ENCODE assay signal across 20 mouse cellular contexts in the genomic region with DNA sequence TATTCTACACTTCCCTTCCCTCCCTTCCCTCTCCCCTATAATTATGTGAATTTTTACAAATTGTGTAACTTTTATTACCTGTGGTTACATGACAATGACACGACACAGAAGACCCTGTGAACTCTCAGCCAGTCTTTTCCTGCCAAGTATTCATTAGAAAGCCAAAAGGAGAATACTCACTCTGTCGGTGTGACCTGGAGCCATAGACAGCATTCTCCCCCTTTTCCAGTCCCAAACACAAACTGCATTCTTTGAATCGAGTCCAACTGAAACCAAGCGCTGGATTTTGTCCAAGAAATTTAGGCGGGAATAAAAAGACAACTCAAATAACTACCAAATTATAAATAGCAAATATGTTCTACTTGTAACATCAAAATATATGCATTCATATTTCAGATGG. TPM values are rescaled to one million over a fixed set of nuclear protein-coding genes. Genes with fewer than 3 reads are reported as not detected.
DNase-seq lines count a peak whose midpoint lies in the region; ATAC-seq and TF ChIP-seq lines count a peak whose summit lies in the region.
"Had no signal": no experiment of that assay in that cellular context is flagged by ENCODE, and none has a peak within 500 bp of the region (broad histone marks: within the 10 kb centered on the region; RNA-seq: fewer than 3 reads in every experiment).

No protein-coding gene starts in this region.

- H3K36me3 ChIP-seq in embryonic facial prominence, embryonic 14.5 days (ENCODE audit: control insufficient read depth, insufficient read depth, low read length) = no peaks in the 10 kb centered on the region
- H3K36me3 ChIP-seq in embryonic facial prominence, embryonic 10.5 days (replicated peaks) = no peaks in the 10 kb centered on the region
- H3K36me3 ChIP-seq in lung, embryonic 14.5 days (ENCODE audit: insufficient read depth) = no peaks in the 10 kb centered on the region
- H3K36me3 ChIP-seq: forebrain, embryonic 12.5 days; hindbrain, embryonic 13.5 days; kidney, embryonic 15.5 days; limb, embryonic 13.5 days; liver, embryonic 15.5 days had no signal

- peak; percentile 9 for DNase-seq in embryonic facial prominence, embryonic 14.5 days (ENCODE audit: low spot score)
- DNase-seq in embryonic facial prominence, embryonic 10.5 days (ENCODE audit: low spot score) = no peak
- DNase-seq in heart, postnatal 10 days = peak; percentile 17 to 34
- DNase-seq in heart, postnatal 25 days (ENCODE audit: low spot score) = no peak
- DNase-seq in lung, embryonic 14.5 days = peak; percentile 90
- DNase-seq in lung, postnatal 25 days (ENCODE audit: low spot score) = no peak
- DNase-seq in MN1 (ENCODE audit: low spot score) (peak; percentile 7), liver (no peak)
- DNase-seq: adrenal gland, adult 8-10 months; cerebellum, adult 2 months; cerebellum, postnatal 36 days; gastrocnemius, postnatal 10 days; lung, postnatal 4 days; right cerebral cortex, adult 18-20 months; thymus, postnatal 25 days had no signal

- intact Hi-C loops in heart, postnatal 10 days (cut with DNase I) = no loop called here
- intact Hi-C loops in heart, postnatal 25 days (cut with DNase I) = loop anchor here (2.0 kb wide), 1 partner anchor 207 kb away; no protein-coding TSS in a partner anchor

- H3K27ac ChIP-seq in embryonic facial prominence, embryonic 14.5 days (replicated peaks; ENCODE audit: low read depth, low read length) = no peak overlapping the region
- H3K27ac ChIP-seq in embryonic facial prominence, embryonic 10.5 days (replicated peaks) = no peak overlapping the region
- no peak overlapping the region for H3K27ac ChIP-seq in lung, embryonic 14.5 days (ENCODE audit: low read depth)
- H3K27ac ChIP-seq: forebrain, embryonic 12.5 days; hindbrain, embryonic 13.5 days; kidney, embryonic 15.5 days; limb, embryonic 13.5 days; liver, embryonic 15.5 days had no signal

- ATAC-seq in embryonic facial prominence, embryonic 14.5 days (ENCODE audit: low read depth) = no peak
- ATAC-seq in lung, embryonic 14.5 days (ENCODE audit: insufficient read depth) = peak; percentile 92

- H3K4me2 ChIP-seq in embryonic facial prominence, embryonic 14.5 days (ENCODE audit: low read depth, low read length) = no peak overlapping the region
- H3K4me2 ChIP-seq in lung, embryonic 14.5 days = no peak overlapping the region
- H3K4me2 ChIP-seq: forebrain, embryonic 12.5 days; hindbrain, embryonic 13.5 days; kidney, embryonic 15.5 days; limb, embryonic 13.5 days; liver, embryonic 15.5 days had no signal

- H3K27me3 ChIP-seq in embryonic facial prominence, embryonic 14.5 days (replicated peaks; ENCODE audit: control insufficient read depth, insufficient read depth, low read length) = no peaks in the 10 kb centered on the region
- H3K27me3 ChIP-seq in embryonic facial prominence, embryonic 10.5 days (replicated peaks; ENCODE audit: low read depth, poor library complexity, severe bottlenecking) = no peaks in the 10 kb centered on the region
- H3K27me3 ChIP-seq in lung, embryonic 14.5 days (ENCODE audit: insufficient read depth, low read length) = no peaks in the 10 kb centered on the region
- H3K27me3 ChIP-seq: forebrain, embryonic 12.5 days; hindbrain, embryonic 13.5 days; kidney, embryonic 15.5 days; limb, embryonic 13.5 days; liver, embryonic 15.5 days had no signal

- no peak for TF ChIP-seq CTCF in lung, embryonic 14.5 days (IDR thresholded peaks at IDR 0.05; ENCODE audit: low read depth)

- H3K4me3 ChIP-seq in embryonic facial prominence, embryonic 14.5 days (ENCODE audit: low read depth, low read length) = no peak overlapping the region
- no peak overlapping the region for H3K4me3 ChIP-seq in embryonic facial prominence, embryonic 10.5 days
- H3K4me3 ChIP-seq in lung, embryonic 14.5 days (ENCODE audit: low read depth, low read length) = no peak overlapping the region
- H3K4me3 ChIP-seq: forebrain, embryonic 12.5 days; hindbrain, embryonic 13.5 days; kidney, embryonic 15.5 days; limb, embryonic 13.5 days; liver, embryonic 15.5 days had no signal

- H3K9ac ChIP-seq in embryonic facial prominence, embryonic 14.5 days (ENCODE audit: low read depth, low read length) = no peak overlapping the region
- H3K9ac ChIP-seq in lung, embryonic 14.5 days = no peak overlapping the region
- H3K9ac ChIP-seq: forebrain, embryonic 12.5 days; hindbrain, embryonic 13.5 days; kidney, embryonic 15.5 days; limb, embryonic 13.5 days; liver, embryonic 15.5 days had no signal

- WGBS in embryonic facial prominence, embryonic 14.5 days = 33% methylated on average over 5 of the region's 5 CpGs
- WGBS in embryonic facial prominence, embryonic 10.5 days = 83% methylated on average over 5 of the region's 5 CpGs
- 26% methylated on average over 5 of the region's 5 CpGs for WGBS in lung, embryonic 14.5 days

- H3K9me3 ChIP-seq in embryonic facial prominence, embryonic 14.5 days (ENCODE audit: control insufficient read depth, low read length) = no peaks in the 10 kb centered on the region
- no peaks in the 10 kb centered on the region for H3K9me3 ChIP-seq in embryonic facial prominence, embryonic 10.5 days
- no peaks in the 10 kb centered on the region for H3K9me3 ChIP-seq in lung, embryonic 14.5 days (ENCODE audit: low read depth, low read length)
- H3K9me3 ChIP-seq: forebrain, embryonic 12.5 days; hindbrain, embryonic 13.5 days; kidney, embryonic 15.5 days; limb, embryonic 13.5 days; liver, embryonic 15.5 days had no signal

- H3K4me1 ChIP-seq in embryonic facial prominence, embryonic 14.5 days (ENCODE audit: control insufficient read depth, insufficient read depth, low read length) = no peaks in the 10 kb centered on the region
- H3K4me1 ChIP-seq in embryonic facial prominence, embryonic 10.5 days = no peaks in the 10 kb centered on the region
- no peaks in the 10 kb centered on the region for H3K4me1 ChIP-seq in lung, embryonic 14.5 days (ENCODE audit: insufficient read depth)
- H3K4me1 ChIP-seq: forebrain, embryonic 12.5 days; hindbrain, embryonic 13.5 days; kidney, embryonic 15.5 days; limb, embryonic 13.5 days; liver, embryonic 15.5 days had no signal

RNA-seq across cellular contexts. Expression of a gene that starts 19.5 kb away (rescaled TPM):
- polyA plus RNA-seq in embryonic facial prominence, embryonic 14.5 days (2014; fragmentation: Nextera tagmentation; extraction: Ambion mirVana) = 2.5 and 2.6 TPM in 2 replicates
- polyA plus RNA-seq in embryonic facial prominence, embryonic 10.5 days (2016; fragmentation: Nextera tagmentation; extraction: Ambion mirVana) = 5.9 and 8.6 TPM in 2 replicates
- total RNA-seq in heart, postnatal 10 days (2021) = 1 to 10 TPM; 2.9 to 3.9 TPM
- total RNA-seq in heart, postnatal 25 days (2021) = 1 to 10 TPM; 3.2 to 3.3 TPM
- polyA plus RNA-seq in lung, embryonic 14.5 days (2014; fragmentation: Nextera tagmentation; extraction: Ambion mirVana) = 4.3 and 4.9 TPM in 2 replicates

RNA-seq across cellular contexts. Expression of a gene that starts 38.6 kb away (rescaled TPM):
- 26.9 and 28.1 TPM in 2 replicates for polyA plus RNA-seq in embryonic facial prominence, embryonic 14.5 days (2014; fragmentation: Nextera tagmentation; extraction: Ambion mirVana)
- 31.4 and 31.9 TPM in 2 replicates for polyA plus RNA-seq in embryonic facial prominence, embryonic 10.5 days (2016; fragmentation: Nextera tagmentation; extraction: Ambion mirVana)
- total RNA-seq in heart, postnatal 10 days (2021) = 10 to 100 TPM in 1 of 2 experiments, 1 to 10 TPM in 1; 8.5 to 13.2 TPM
- 1 to 10 TPM; 3.9 to 5.2 TPM for total RNA-seq in heart, postnatal 25 days (2021)
- 36.6 and 37.2 TPM in 2 replicates for polyA plus RNA-seq in lung, embryonic 14.5 days (2014; fragmentation: Nextera tagmentation; extraction: Ambion mirVana)

Comparison
In these comparisons a context has a peak if more than half of its experiments do, and no peak if none do; other contexts are left out.
1. DNase-seq: peak in embryonic facial prominence, embryonic 14.5 days (single experiment), heart, postnatal 10 days (2 of 2), lung, embryonic 14.5 days (single experiment) and MN1 (single experiment); none in embryonic facial prominence, embryonic 10.5 days (single experiment), heart, postnatal 25 days (single experiment), lung, postnatal 25 days (single experiment) and liver (single experiment).